Mouse (Mus musculus) hindbrain, embryonic 10.5 days (tissue): ENCODE measurements at regions not wholly inside any gene's neighbourhood (a gene's known extent, or its start where the extent isn't known, plus 50 kb on each side); places are given as distances from the start of the nearest gene placed in this dataset.

Source experiments
- DNase-seq: peaks from one replicate; pipeline ENCODE4 v3.0.0-alpha.2; 2017; ENCODE audit warnings: low spot score
- H3K27ac ChIP-seq: fragments of 300-500 bp; sonication (generic); 2 replicates; pipeline ENCODE4 v1.5.1; 2016; ENCODE audit warnings: mild to moderate bottlenecking, moderate library complexity
- H3K27me3 ChIP-seq: fragments of 300-500 bp; sonication (generic); 2 replicates; pipeline ENCODE4 v1.6.1; 2016; ENCODE audit warnings: mild to moderate bottlenecking; ENCODE audit not compliant: poor library complexity, insufficient read depth, severe bottlenecking
- H3K36me3 ChIP-seq: fragments of 300-500 bp; sonication (generic); 2 replicates; pipeline ENCODE4 v1.6.1; 2016; ENCODE audit warnings: mild to moderate bottlenecking, moderate library complexity
- H3K4me1 ChIP-seq: fragments of 300-500 bp; sonication (generic); replicated peaks from 2 replicates; pipeline ENCODE4 v1.6.1; 2016; ENCODE audit warnings: mild to moderate bottlenecking
- H3K4me3 ChIP-seq: fragments of 300-500 bp; sonication (generic); 2 replicates; pipeline ENCODE4 v1.5.1; 2016; ENCODE audit warnings: mild to moderate bottlenecking, moderate library complexity
- H3K9me3 ChIP-seq: fragments of 300-500 bp; sonication (generic); 2 replicates; pipeline ENCODE4 v1.6.1; 2016; ENCODE audit warnings: mild to moderate bottlenecking, moderate library complexity
- WGBS: fragments of 180-500 bp; shearing (Covaris S2); methylation state at CpG from one replicate; pipeline ENCODE4 v1.1.7; 2016; 5-methylcytosine and 5-hydroxymethylcytosine counted together

GRCm38 (mm10) chr12:16391630-16392269 is 219.0 kb downstream of the Lpin1 start:
- no peak overlapping the region for H3K4me3 ChIP-seq
- H3K27ac ChIP-seq: no peak overlapping the region
- no peak for DNase-seq
- no peaks in the 10 kb centered on the region for H3K9me3 ChIP-seq
- WGBS: 80% methylated on average over 5 of the region's 5 CpGs
- no peaks in the 10 kb centered on the region for H3K4me1 ChIP-seq
- H3K36me3 ChIP-seq: no peaks in the 10 kb centered on the region
- H3K27me3 ChIP-seq: no peaks in the 10 kb centered on the region

DNA sequence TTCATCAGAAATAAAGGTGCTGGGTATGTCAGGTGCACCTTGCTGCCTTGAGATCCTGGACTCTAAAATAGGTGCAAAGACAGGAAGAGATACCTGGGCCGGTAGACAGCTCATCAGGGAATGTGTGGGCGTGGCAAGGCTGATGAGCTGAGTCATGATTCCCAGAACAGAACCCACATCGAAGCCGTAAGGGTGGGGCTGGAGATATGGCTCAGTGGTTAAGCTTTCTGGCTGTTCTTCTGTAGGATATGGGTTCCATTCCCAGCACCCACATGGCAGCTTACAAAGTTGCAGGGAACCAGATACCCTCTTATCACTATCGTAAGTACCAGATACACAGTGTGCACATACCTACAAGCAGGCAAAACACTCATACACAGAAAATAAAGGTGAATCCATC is 219.6 kb downstream of the Lpin1 start:
- Histone ChIP-seq H3K36me3 (no peaks in the 10 kb centered on the region), H3K4me1 (no peaks in the 10 kb centered on the region), H3K4me3 (no peak overlapping the region), H3K9me3 (no peaks in the 10 kb centered on the region; the same call in 1 of the 2 replicates), H3K27me3 (no peaks in the 10 kb centered on the region), H3K27ac (no peak overlapping the region)
- 91% methylated on average over 5 of the region's 5 CpGs for WGBS
- DNase-seq: no peak

GRCm38 (mm10) chr12:16387035-16387434 is 223.7 kb downstream of the Lpin1 start:
- Histone ChIP-seq H3K4me3 (no peak overlapping the region), H3K27me3 (no peaks in the 10 kb centered on the region), H3K36me3 (no peaks in the 10 kb centered on the region), H3K9me3 (no peaks in the 10 kb centered on the region; the same call in 1 of the 2 replicates), H3K4me1 (no peaks in the 10 kb centered on the region), H3K27ac (no peak overlapping the region)
- no peak for DNase-seq
- WGBS: 92% methylated on average over 4 of the region's 4 CpGs

DNA sequence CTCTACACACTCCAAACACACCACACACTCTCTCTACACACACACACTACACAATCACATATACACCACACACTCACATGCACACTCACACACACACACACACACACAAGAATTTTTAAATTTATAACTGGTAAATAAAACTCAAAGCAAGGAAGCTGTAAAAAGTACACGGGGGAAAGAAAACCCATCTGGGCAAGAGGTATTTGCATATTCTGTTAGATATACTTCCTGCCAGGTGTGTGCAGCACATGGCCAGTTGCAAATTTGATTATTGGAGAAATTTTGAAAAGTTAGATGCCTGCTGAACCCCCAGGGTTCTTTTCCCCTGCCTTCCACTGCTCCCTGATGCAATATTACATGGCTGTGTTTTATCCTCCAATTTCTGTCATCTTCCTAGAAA is 226.4 kb downstream of the Lpin1 start:
- Histone ChIP-seq H3K27me3 (no peaks in the 10 kb centered on the region), H3K4me1 (no peaks in the 10 kb centered on the region), H3K27ac (no peak overlapping the region), H3K36me3 (no peaks in the 10 kb centered on the region), H3K4me3 (no peak overlapping the region), H3K9me3 (no peaks in the 10 kb centered on the region; the same call in 1 of the 2 replicates)
- DNase-seq: no peak
- 84% methylated on average over 1 of the region's 1 CpGs for WGBS

- H3K36me3 ChIP-seq: no peaks in the 10 kb centered on the region
- H3K9me3 ChIP-seq: no peaks in the 10 kb centered on the region; the same call in 1 of the 2 replicates
- DNase-seq: no peak
- no peaks in the 10 kb centered on the region for H3K27me3 ChIP-seq
- H3K27ac ChIP-seq: no peak overlapping the region
- no peak overlapping the region for H3K4me3 ChIP-seq
- no peaks in the 10 kb centered on the region for H3K4me1 ChIP-seq
- 84% methylated on average over 15 of the region's 15 CpGs for WGBS
Measured at GRCm38 (mm10) chr12:16383499-16383935, 227.2 kb downstream of the Lpin1 start.

DNA sequence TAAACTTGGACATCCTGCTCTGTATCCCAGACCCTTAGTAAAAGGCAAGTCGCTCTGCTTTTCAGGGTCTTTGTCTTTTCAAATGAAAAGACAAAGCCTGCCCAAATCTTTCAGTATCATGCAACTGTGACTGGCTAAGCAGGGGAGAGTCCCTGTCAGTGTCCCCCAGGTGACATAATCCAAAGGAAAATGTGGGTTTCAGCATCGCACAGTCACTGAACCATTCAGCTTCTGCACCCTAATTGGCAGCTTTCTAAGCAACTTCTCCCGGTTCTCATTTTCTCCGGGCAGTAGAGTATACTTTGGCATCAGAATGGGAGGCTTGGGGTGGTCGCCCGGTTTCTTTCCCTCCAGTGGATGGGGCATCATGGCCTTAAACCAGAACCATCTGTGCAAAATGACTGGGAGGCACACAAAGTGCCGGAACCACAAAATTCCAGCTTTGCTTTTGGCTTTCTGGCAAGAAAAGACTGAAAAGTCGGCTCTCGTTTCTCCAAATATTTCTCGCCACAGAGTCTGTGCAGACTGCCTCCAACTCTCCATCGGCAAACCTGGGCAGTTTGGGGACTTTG is 228.3 kb downstream of the Lpin1 start:
- 86% methylated on average over 11 of the region's 11 CpGs for WGBS

DNA sequence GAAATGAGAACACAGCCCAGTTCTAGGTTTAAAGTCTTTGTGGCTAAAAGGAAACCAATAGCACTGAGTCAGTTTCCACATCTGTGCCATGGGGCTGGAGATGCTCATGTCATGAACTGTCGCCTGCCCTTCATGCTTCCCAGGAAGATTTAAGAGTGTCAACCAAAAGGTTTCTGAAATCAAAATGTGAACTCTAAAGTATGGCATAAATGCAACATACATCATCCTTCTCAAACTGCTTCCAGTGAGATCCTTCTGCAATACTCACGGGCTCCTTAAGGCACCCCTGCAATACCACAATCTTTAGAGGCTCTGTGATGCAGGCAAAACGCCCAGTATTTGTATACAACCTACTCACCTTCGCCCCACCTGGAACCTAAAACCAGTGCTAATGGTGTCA is 229.7 kb downstream of the Lpin1 start:
- WGBS: 81% methylated on average over 4 of the region's 4 CpGs
- H3K4me3 ChIP-seq: no peak overlapping the region

More for the DNA sequence above, 228.3 kb downstream of the Lpin1 start:
- H3K4me1 ChIP-seq: no peaks in the 10 kb centered on the region
- no peak for DNase-seq
- no peaks in the 10 kb centered on the region; the same call in 1 of the 2 replicates for H3K9me3 ChIP-seq
- H3K36me3 ChIP-seq: no peaks in the 10 kb centered on the region
- H3K27me3 ChIP-seq: no peaks in the 10 kb centered on the region
- H3K27ac ChIP-seq: no peak overlapping the region
- H3K4me3 ChIP-seq: no peak overlapping the region

DNA sequence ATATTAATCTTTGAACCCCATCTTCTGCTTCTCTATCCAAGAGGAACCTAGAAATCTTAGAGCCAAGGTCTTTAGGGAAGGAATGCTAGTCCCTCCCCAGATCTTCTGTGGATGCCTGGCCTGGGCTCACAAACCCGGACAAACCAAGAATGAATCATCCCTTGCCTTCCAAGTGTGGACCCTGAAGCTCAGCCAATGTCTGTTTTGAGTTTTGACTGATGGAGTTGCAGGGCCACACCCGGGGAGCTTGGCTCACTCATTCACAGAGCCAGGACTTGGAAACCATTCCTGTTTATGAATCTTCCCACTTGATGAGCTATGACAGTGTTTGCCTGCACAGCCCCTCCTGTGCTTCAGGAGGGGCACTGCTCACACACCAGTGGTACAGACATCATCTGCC is 230.4 kb downstream of the Lpin1 start:
- Histone ChIP-seq H3K4me1 (no peaks in the 10 kb centered on the region), H3K36me3 (no peaks in the 10 kb centered on the region), H3K27ac (no peak overlapping the region), H3K4me3 (no peak overlapping the region), H3K9me3 (no peaks in the 10 kb centered on the region), H3K27me3 (no peaks in the 10 kb centered on the region)
- no peak for DNase-seq
- 94% methylated on average over 2 of the region's 2 CpGs for WGBS

More for the DNA sequence above, 229.7 kb downstream of the Lpin1 start:
- no peaks in the 10 kb centered on the region for H3K9me3 ChIP-seq
- no peak for DNase-seq
- no peaks in the 10 kb centered on the region for H3K4me1 ChIP-seq
- H3K36me3 ChIP-seq: no peaks in the 10 kb centered on the region
- H3K27me3 ChIP-seq: no peaks in the 10 kb centered on the region
- H3K27ac ChIP-seq: no peak overlapping the region

DNA sequence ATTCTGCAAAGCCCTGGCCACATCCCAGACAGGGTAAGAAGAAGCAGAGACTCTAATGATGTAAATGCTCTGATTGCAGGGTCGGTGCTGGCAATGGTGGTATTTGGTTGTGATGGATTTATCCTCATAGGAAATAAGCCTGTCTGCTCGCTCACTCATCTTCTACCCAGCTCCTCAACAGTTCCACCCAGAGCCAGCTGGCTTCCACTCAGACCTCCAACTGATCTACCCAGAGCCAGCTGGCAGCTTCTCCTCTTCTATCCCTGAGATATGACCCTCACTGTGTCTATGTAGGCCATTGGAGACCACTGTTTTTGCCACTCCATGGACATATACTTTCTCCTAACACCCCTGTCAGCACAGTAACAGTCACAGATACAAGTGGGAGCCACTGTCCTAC is 231.4 kb downstream of the Lpin1 start:
- 87% methylated on average over 2 of the region's 2 CpGs for WGBS
- no peak for DNase-seq
- Histone ChIP-seq H3K27ac (no peak overlapping the region), H3K36me3 (no peaks in the 10 kb centered on the region), H3K27me3 (no peaks in the 10 kb centered on the region), H3K4me3 (no peak overlapping the region), H3K4me1 (no peaks in the 10 kb centered on the region), H3K9me3 (no peaks in the 10 kb centered on the region)

DNA sequence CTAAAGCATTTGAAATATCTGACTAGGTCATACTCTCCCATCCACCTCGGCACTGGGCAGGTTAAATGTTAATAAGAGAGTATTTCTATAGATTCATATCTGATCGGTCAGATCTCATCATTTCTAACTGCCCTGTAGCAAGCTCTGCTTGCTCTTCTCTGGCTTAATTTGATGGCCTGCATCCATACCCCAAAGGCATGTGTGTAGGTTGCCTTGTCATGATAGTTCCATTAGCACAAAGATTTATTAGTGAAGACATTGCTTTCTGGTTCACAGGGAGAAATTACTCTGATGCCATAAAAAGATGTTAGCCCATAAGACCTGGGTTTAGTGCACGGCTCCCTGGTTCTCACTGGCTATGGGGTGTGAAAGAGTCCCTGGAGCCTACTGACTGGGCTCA is 232.3 kb downstream of the Lpin1 start:
- Histone ChIP-seq H3K4me3 (no peak overlapping the region), H3K36me3 (no peaks in the 10 kb centered on the region), H3K27ac (no peak overlapping the region), H3K9me3 (no peaks in the 10 kb centered on the region), H3K4me1 (no peaks in the 10 kb centered on the region), H3K27me3 (no peaks in the 10 kb centered on the region)
- 88% methylated on average over 3 of the region's 3 CpGs for WGBS
- no peak for DNase-seq

DNA sequence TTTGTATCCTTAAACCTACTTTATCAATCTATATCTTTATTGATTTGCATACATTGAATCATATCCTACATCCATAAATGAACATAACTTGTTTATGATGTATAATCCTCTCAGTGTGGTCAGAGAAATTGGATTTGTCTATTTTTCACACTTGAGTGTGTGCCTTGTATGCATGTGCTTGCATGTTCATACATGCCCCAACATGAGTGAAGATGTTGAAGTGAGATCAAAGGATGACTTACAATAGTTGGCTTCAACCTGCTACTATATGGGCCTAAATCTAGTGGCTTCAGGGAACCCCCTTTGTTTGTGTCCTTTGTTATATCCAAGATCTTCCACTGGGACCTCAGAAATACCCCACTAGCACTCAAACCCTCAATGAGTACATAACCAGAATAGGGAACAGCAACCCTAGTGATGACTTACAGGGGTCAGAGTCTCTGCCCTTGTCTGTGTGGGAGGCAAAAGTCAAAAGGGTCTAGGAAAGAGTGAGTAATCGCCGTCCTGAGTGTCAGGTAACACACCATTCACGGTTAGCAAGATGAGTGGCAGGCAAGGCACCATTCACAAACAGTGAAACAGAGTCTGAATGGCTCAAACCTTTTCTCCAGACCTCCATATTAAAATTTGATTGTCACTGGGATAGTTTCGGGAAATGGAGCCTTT is 236.3 kb downstream of the Lpin1 start:
- WGBS: 68% methylated on average over 4 of the region's 4 CpGs
- H3K4me3 ChIP-seq: no peak overlapping the region
- no peaks in the 10 kb centered on the region for H3K36me3 ChIP-seq
- H3K9me3 ChIP-seq: no peaks in the 10 kb centered on the region
- H3K27me3 ChIP-seq: no peaks in the 10 kb centered on the region
- no peaks in the 10 kb centered on the region for H3K4me1 ChIP-seq
- H3K27ac ChIP-seq: no peak overlapping the region
- DNase-seq: no peak

- Histone ChIP-seq H3K9me3 (no peaks in the 10 kb centered on the region), H3K27me3 (no peaks in the 10 kb centered on the region), H3K27ac (no peak overlapping the region), H3K36me3 (no peaks in the 10 kb centered on the region), H3K4me1 (no peaks in the 10 kb centered on the region), H3K4me3 (no peak overlapping the region)
- no peak for DNase-seq
- 83% methylated on average over 7 of the region's 7 CpGs for WGBS
Measured at GRCm38 (mm10) chr12:16370061-16370460, 240.7 kb downstream of the Lpin1 start.

GRCm38 (mm10) chr12:16362341-16362740 is 248.4 kb downstream of the Lpin1 start:
- Histone ChIP-seq H3K4me1 (no peaks in the 10 kb centered on the region), H3K4me3 (no peak overlapping the region), H3K27ac (no peak overlapping the region), H3K9me3 (peaks cover 12% of the 10 kb centered on the region), H3K27me3 (no peaks in the 10 kb centered on the region), H3K36me3 (no peaks in the 10 kb centered on the region)
- no peak for DNase-seq
